Mouse (Mus musculus): ENCODE results near the gene Pla2g3.

- no peak for TF ChIP-seq POLR2A (IDR thresholded peaks at IDR 0.05; ENCODE audit: borderline replicate concordance, extremely low read depth, low read depth, low read length)
- no peak for TF ChIP-seq CTCF (IDR thresholded peaks at IDR 0.05; ENCODE audit: insufficient read depth, low read length)
Observed at GRCm38 (mm10) chr11:3513291-3513690, 25.2 kb downstream of the Pla2g3 start.

All from lung, adult 2 months (tissue).